20 mouse cellular contexts compared by ENCODE assay signal in the genomic region with DNA sequence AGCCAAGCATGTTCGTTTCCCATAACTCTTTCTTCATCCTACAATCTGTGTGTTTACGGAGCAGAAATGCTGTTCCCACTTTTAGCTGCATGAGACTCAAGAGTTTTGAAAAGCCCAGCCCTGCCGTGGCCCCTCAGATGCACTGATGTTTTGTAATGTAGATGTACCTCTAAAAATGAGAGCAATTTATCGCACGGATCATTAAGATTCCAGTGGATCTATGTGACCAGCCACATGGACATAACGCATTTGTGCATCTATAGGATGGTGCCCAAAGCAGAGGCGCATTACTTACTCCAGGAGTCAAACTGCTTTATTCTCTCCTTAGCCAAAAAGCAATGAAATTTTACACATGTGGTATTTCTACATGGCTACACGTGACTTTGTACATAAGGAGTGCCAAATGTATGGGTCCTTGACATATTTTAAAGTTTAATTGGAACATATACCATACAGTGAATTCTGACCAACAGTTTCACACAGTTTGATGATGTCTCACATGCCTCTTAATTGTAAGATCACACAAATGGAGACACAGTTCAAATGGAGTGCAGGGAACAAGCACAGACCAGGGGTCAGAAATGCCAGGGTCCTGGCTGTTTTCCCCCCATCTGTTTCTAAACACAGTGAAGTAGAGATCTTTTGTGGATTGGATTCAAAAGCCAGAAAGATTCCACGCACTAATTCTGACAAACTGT. TPM values are rescaled to one million over a fixed set of nuclear protein-coding genes. Genes with fewer than 3 reads are reported as not detected.
A peak's percentile ranks its signal among the peaks of the same experiment; 100 is the strongest.
DNase-seq lines count a peak whose midpoint lies in the region; ATAC-seq and TF ChIP-seq lines count a peak whose summit lies in the region.
"Had no signal": no experiment of that assay in that cellular context is flagged by ENCODE, and none has a peak within 500 bp of the region (broad histone marks: within the 10 kb centered on the region; RNA-seq: fewer than 3 reads in every experiment).

No protein-coding gene starts in this region.

- no peaks in the 10 kb centered on the region for H3K27me3 ChIP-seq in hindbrain, embryonic 11.5 days (ENCODE audit: control insufficient read depth, insufficient read depth, low read length)
- H3K27me3 ChIP-seq in hindbrain, embryonic 13.5 days = no peaks in the 10 kb centered on the region
- H3K27me3 ChIP-seq in neural tube, embryonic 12.5 days (replicated peaks) = no peaks in the 10 kb centered on the region
- no peaks in the 10 kb centered on the region for H3K27me3 ChIP-seq in neural tube, embryonic 15.5 days (replicated peaks)
- no peaks in the 10 kb centered on the region for H3K27me3 ChIP-seq in forebrain, embryonic 13.5 days
- H3K27me3 ChIP-seq in thymus, adult 2 months (ENCODE audit: control insufficient read depth, insufficient read depth, low read length) = no peaks in the 10 kb centered on the region
- H3K27me3 ChIP-seq: limb, embryonic 15.5 days; liver, embryonic 15.5 days; stomach, embryonic 15.5 days had no signal

- H3K36me3 ChIP-seq in hindbrain, embryonic 11.5 days (ENCODE audit: control insufficient read depth, insufficient read depth, low read length) = peaks cover 5% of the 10 kb centered on the region; the same call in 1 of the 2 replicates
- peaks cover 3% of the 10 kb centered on the region; the same call in 1 of the 2 replicates for H3K36me3 ChIP-seq in hindbrain, embryonic 13.5 days
- peaks cover 11% of the 10 kb centered on the region for H3K36me3 ChIP-seq in neural tube, embryonic 12.5 days
- H3K36me3 ChIP-seq in neural tube, embryonic 15.5 days = no peaks in the 10 kb centered on the region
- peaks cover 10% of the 10 kb centered on the region for H3K36me3 ChIP-seq in forebrain, embryonic 13.5 days (ENCODE audit: poor library complexity, severe bottlenecking)
- H3K36me3 ChIP-seq in thymus, adult 2 months (ENCODE audit: control insufficient read depth, insufficient read depth, low read length) = no peaks in the 10 kb centered on the region
- H3K36me3 ChIP-seq: heart, embryonic 10.5 days; limb, embryonic 15.5 days; liver, embryonic 15.5 days; stomach, embryonic 15.5 days had no signal

- H3K4me1 ChIP-seq in hindbrain, embryonic 11.5 days (replicated peaks; ENCODE audit: control insufficient read depth, insufficient read depth, low read length) = 0 out of 2 replicates have a peak, but pooled peaks cover 2% of the 10 kb centered on the region
- peaks cover 21% of the 10 kb centered on the region for H3K4me1 ChIP-seq in hindbrain, embryonic 13.5 days (replicated peaks)
- peaks cover 18% of the 10 kb centered on the region for H3K4me1 ChIP-seq in neural tube, embryonic 12.5 days
- H3K4me1 ChIP-seq in neural tube, embryonic 15.5 days = no peaks in the 10 kb centered on the region
- peaks cover 23% of the 10 kb centered on the region for H3K4me1 ChIP-seq in forebrain, embryonic 13.5 days
- no peaks in the 10 kb centered on the region for H3K4me1 ChIP-seq in thymus, adult 2 months (replicated peaks; ENCODE audit: control insufficient read depth, insufficient read depth, low read length)
- H3K4me1 ChIP-seq: heart, embryonic 10.5 days; limb, embryonic 15.5 days; liver, embryonic 15.5 days; stomach, embryonic 15.5 days had no signal

- H3K27ac ChIP-seq in hindbrain, embryonic 11.5 days (ENCODE audit: low read depth, low read length) = no peak overlapping the region
- no peak overlapping the region for H3K27ac ChIP-seq in hindbrain, embryonic 13.5 days
- H3K27ac ChIP-seq in neural tube, embryonic 12.5 days = no peak overlapping the region
- H3K27ac ChIP-seq in neural tube, embryonic 15.5 days (replicated peaks) = no peak overlapping the region
- H3K27ac ChIP-seq in forebrain, embryonic 13.5 days = peak overlapping the region; percentile 57
- no peak overlapping the region for H3K27ac ChIP-seq in thymus, adult 2 months (ENCODE audit: control insufficient read depth, insufficient read depth, low read length)
- H3K27ac ChIP-seq: heart, embryonic 10.5 days; hindbrain, postnatal 0 days; layer of hippocampus, adult 2 months; limb, embryonic 15.5 days; liver, embryonic 15.5 days; stomach, embryonic 15.5 days had no signal

- no peak for TF ChIP-seq POLR2A in thymus, adult 2 months (IDR thresholded peaks at IDR 0.05; ENCODE audit: control insufficient read depth, extremely low read depth, insufficient read depth, low read length, poor library complexity)

- no peaks in the 10 kb centered on the region for H3K9me3 ChIP-seq in hindbrain, embryonic 11.5 days (ENCODE audit: control insufficient read depth, low read length)
- no peaks in the 10 kb centered on the region for H3K9me3 ChIP-seq in hindbrain, embryonic 13.5 days
- no peaks in the 10 kb centered on the region for H3K9me3 ChIP-seq in neural tube, embryonic 12.5 days
- H3K9me3 ChIP-seq in neural tube, embryonic 15.5 days (replicated peaks) = no peaks in the 10 kb centered on the region
- H3K9me3 ChIP-seq in forebrain, embryonic 13.5 days (replicated peaks) = no peaks in the 10 kb centered on the region
- H3K9me3 ChIP-seq: heart, embryonic 10.5 days; limb, embryonic 15.5 days; liver, embryonic 15.5 days; stomach, embryonic 15.5 days had no signal

- H3K4me3 ChIP-seq in hindbrain, embryonic 11.5 days (ENCODE audit: low read depth, low read length) = no peak overlapping the region
- no peak overlapping the region for H3K4me3 ChIP-seq in hindbrain, embryonic 13.5 days
- H3K4me3 ChIP-seq in neural tube, embryonic 12.5 days = no peak overlapping the region
- H3K4me3 ChIP-seq in neural tube, embryonic 15.5 days (replicated peaks) = no peak overlapping the region
- H3K4me3 ChIP-seq in forebrain, embryonic 13.5 days = no peak overlapping the region
- no peak overlapping the region for H3K4me3 ChIP-seq in thymus, adult 2 months (ENCODE audit: control insufficient read depth, insufficient read depth, low read length)
- H3K4me3 ChIP-seq: heart, embryonic 10.5 days; layer of hippocampus, adult 2 months; limb, embryonic 15.5 days; liver, embryonic 15.5 days; stomach, embryonic 15.5 days had no signal

- H3K9ac ChIP-seq in hindbrain, embryonic 11.5 days (ENCODE audit: low read depth, low read length) = no peak overlapping the region
- H3K9ac ChIP-seq in hindbrain, embryonic 13.5 days = no peak overlapping the region
- no peak overlapping the region for H3K9ac ChIP-seq in neural tube, embryonic 12.5 days
- H3K9ac ChIP-seq in neural tube, embryonic 15.5 days (replicated peaks) = no peak overlapping the region
- no peak overlapping the region for H3K9ac ChIP-seq in forebrain, embryonic 13.5 days
- H3K9ac ChIP-seq: limb, embryonic 15.5 days; liver, embryonic 15.5 days; stomach, embryonic 15.5 days had no signal

- ATAC-seq in hindbrain, embryonic 11.5 days (ENCODE audit: low FRiP score) = peak; percentile 69
- no peak for ATAC-seq in hindbrain, embryonic 13.5 days (ENCODE audit: low FRiP score)
- peak; percentile 79 for ATAC-seq in neural tube, embryonic 12.5 days (ENCODE audit: low FRiP score, low read depth)
- no peak for ATAC-seq in neural tube, embryonic 15.5 days (ENCODE audit: low FRiP score)
- peak; percentile 56; the same call in 1 of the 2 replicates for ATAC-seq in forebrain, embryonic 13.5 days
- ATAC-seq: hindbrain, postnatal 0 days; intestine, postnatal 0 days had no signal

- H3K4me2 ChIP-seq in hindbrain, embryonic 11.5 days (replicated peaks; ENCODE audit: low read depth, low read length) = no peak overlapping the region
- no peak overlapping the region for H3K4me2 ChIP-seq in hindbrain, embryonic 13.5 days
- peak overlapping the region; percentile 27; the same call in 1 of the 2 replicates for H3K4me2 ChIP-seq in neural tube, embryonic 12.5 days (replicated peaks)
- H3K4me2 ChIP-seq in neural tube, embryonic 15.5 days = no peak overlapping the region
- H3K4me2 ChIP-seq in forebrain, embryonic 13.5 days = peak overlapping the region; percentile 26
- H3K4me2 ChIP-seq: limb, embryonic 15.5 days; liver, embryonic 15.5 days; stomach, embryonic 15.5 days had no signal

- DNase-seq in hindbrain, embryonic 11.5 days (ENCODE audit: low spot score) = peak; percentile 35
- no peak for DNase-seq in thymus, adult 18-20 months
- no peak for DNase-seq in thymus, adult 2 months
- no peak for DNase-seq in testis, postnatal 14 days (ENCODE audit: low spot score)
- DNase-seq: adrenal gland, postnatal 36 days; B cell, adult 2 months; cerebellum, adult 18-20 months; cerebellum, postnatal 36 days; kidney, postnatal 14 days had no signal

- 44% methylated on average over 9 of the region's 9 CpGs for WGBS in hindbrain, embryonic 11.5 days
- WGBS in hindbrain, embryonic 13.5 days = 24% methylated on average over 9 of the region's 9 CpGs
- WGBS in neural tube, embryonic 12.5 days = 26% methylated on average over 9 of the region's 9 CpGs
- WGBS in neural tube, embryonic 15.5 days = 15% methylated on average over 9 of the region's 9 CpGs
- whole genome bisulfite sequencing in forebrain, embryonic 13.5 days = 9% methylated on average over 9 of the region's 9 CpGs
- 91% methylated on average over 9 of the region's 9 CpGs for WGBS in thymus, adult 2 months

- TF ChIP-seq CTCF in thymus, adult 2 months (IDR thresholded peaks at IDR 0.05; ENCODE audit: borderline replicate concordance, control insufficient read depth, extremely low read depth, insufficient read depth, low read length, poor library complexity) = no peak

RNA-seq across cellular contexts. Expression of gene Adgrv1, which starts 35.9 kb away (rescaled TPM):
- 40.3 and 54.5 TPM in 2 replicates for polyA plus RNA-seq in hindbrain, embryonic 11.5 days (2014; fragmentation: Nextera tagmentation; extraction: Ambion mirVana)
- 19.1 and 22.0 TPM in 2 replicates for polyA plus RNA-seq in hindbrain, embryonic 13.5 days (2015; fragmentation: Nextera tagmentation; extraction: Ambion mirVana)
- 33.7 and 40.8 TPM in 2 replicates for polyA plus RNA-seq in neural tube, embryonic 12.5 days (2016; fragmentation: Nextera tagmentation; extraction: Ambion mirVana)
- 7.3 and 9.8 TPM in 2 replicates for polyA plus RNA-seq in neural tube, embryonic 15.5 days (2015; fragmentation: Nextera tagmentation; extraction: Ambion mirVana)
- polyA plus RNA-seq in forebrain, embryonic 13.5 days (2015; fragmentation: Nextera tagmentation; extraction: Ambion mirVana) = 31.3 and 36.8 TPM in 2 replicates
- 0.24 and 0.27 TPM in 2 replicates for polyA plus RNA-seq in thymus, adult 2 months (2012; rRNA removed)

Comparison
In these comparisons a context has a peak if more than half of its experiments do, and no peak if none do; other contexts are left out.
1. ATAC-seq: peak in hindbrain, embryonic 11.5 days (single experiment), neural tube, embryonic 12.5 days (single experiment) and forebrain, embryonic 13.5 days (single experiment); none in hindbrain, embryonic 13.5 days (single experiment) and neural tube, embryonic 15.5 days (single experiment).
2. H3K4me2 ChIP-seq: peak in neural tube, embryonic 12.5 days (single experiment) and forebrain, embryonic 13.5 days (single experiment); none in hindbrain, embryonic 11.5 days (single experiment), hindbrain, embryonic 13.5 days (single experiment) and neural tube, embryonic 15.5 days (single experiment).